Comparison of ENCODE assay signal across 22 mouse cellular contexts in genomic region chr2:128715979-128716378, GRCm38 (mm10). TPM values are rescaled to one million over a fixed set of nuclear protein-coding genes. Genes with fewer than 3 reads are reported as not detected.
DNase-seq lines count a peak whose midpoint lies in the region; ATAC-seq lines count a peak whose summit lies in the region.
"Had no signal": no experiment of that assay in that cellular context is flagged by ENCODE, and none has a peak within 500 bp of the region (broad histone marks: within the 10 kb centered on the region; RNA-seq: fewer than 3 reads in every experiment).

No protein-coding gene starts in this region.

- no peak overlapping the region for H3K4me3 ChIP-seq in intestine, embryonic 15.5 days (replicated peaks)
- no peak overlapping the region for H3K4me3 ChIP-seq in kidney, embryonic 15.5 days (replicated peaks)
- H3K4me3 ChIP-seq in limb, embryonic 13.5 days = no peak overlapping the region
- H3K4me3 ChIP-seq: embryonic facial prominence, embryonic 13.5 days; midbrain, embryonic 12.5 days; neural tube, embryonic 13.5 days had no signal

- H3K4me2 ChIP-seq in intestine, embryonic 15.5 days (replicated peaks) = no peak overlapping the region
- H3K4me2 ChIP-seq in kidney, embryonic 15.5 days = no peak overlapping the region
- H3K4me2 ChIP-seq in limb, embryonic 13.5 days (replicated peaks) = no peak overlapping the region
- H3K4me2 ChIP-seq: embryonic facial prominence, embryonic 13.5 days; midbrain, embryonic 12.5 days; neural tube, embryonic 13.5 days had no signal

- H3K9ac ChIP-seq in intestine, embryonic 15.5 days = no peak overlapping the region
- H3K9ac ChIP-seq in kidney, embryonic 15.5 days = no peak overlapping the region
- H3K9ac ChIP-seq in limb, embryonic 13.5 days = no peak overlapping the region
- H3K9ac ChIP-seq: embryonic facial prominence, embryonic 13.5 days; liver, embryonic 14.5 days; midbrain, embryonic 12.5 days; neural tube, embryonic 13.5 days had no signal

- no peak for ATAC-seq in intestine, embryonic 15.5 days
- ATAC-seq in kidney, embryonic 15.5 days (replicated peaks; ENCODE audit: low FRiP score) = no peak
- ATAC-seq in limb, embryonic 13.5 days (ENCODE audit: low FRiP score, low read depth) = no peak
- ATAC-seq in frontal cortex, adult (ENCODE audit: low TSS enrichment) = no peak
- ATAC-seq: forebrain, embryonic 14.5 days had no signal

- H3K27me3 ChIP-seq in intestine, embryonic 15.5 days (replicated peaks) = no peaks in the 10 kb centered on the region
- H3K27me3 ChIP-seq in kidney, embryonic 15.5 days = no peaks in the 10 kb centered on the region
- no peaks in the 10 kb centered on the region for H3K27me3 ChIP-seq in limb, embryonic 13.5 days
- H3K27me3 ChIP-seq: embryonic facial prominence, embryonic 13.5 days; midbrain, embryonic 12.5 days; neural tube, embryonic 13.5 days had no signal

- H3K36me3 ChIP-seq in intestine, embryonic 15.5 days = no peaks in the 10 kb centered on the region
- H3K36me3 ChIP-seq in kidney, embryonic 15.5 days = 0 out of 2 replicates have a peak, but pooled peaks cover 4% of the 10 kb centered on the region
- H3K36me3 ChIP-seq in limb, embryonic 13.5 days = peaks cover 13% of the 10 kb centered on the region
- H3K36me3 ChIP-seq: G1E; midbrain, embryonic 12.5 days; neural tube, embryonic 13.5 days had no signal

- H3K27ac ChIP-seq in intestine, embryonic 15.5 days = peak overlapping the region; percentile 23; the same call in 1 of the 2 replicates
- peak overlapping the region; percentile 93 for H3K27ac ChIP-seq in kidney, embryonic 15.5 days
- 0 out of 2 replicates have a peak overlapping the region, but pooled peaks have one; percentile 10 for H3K27ac ChIP-seq in limb, embryonic 13.5 days
- H3K27ac ChIP-seq: liver, embryonic 14.5 days; midbrain, embryonic 12.5 days; neural tube, embryonic 13.5 days had no signal

- DNase-seq in kidney, adult 11 months = peak; percentile 63
- DNase-seq in kidney, postnatal 4 days = no peak
- DNase-seq in adrenal gland, postnatal 4 days (ENCODE audit: low spot score in 2 of 2) = no peak
- DNase-seq in urinary bladder, adult 18-20 months (ENCODE audit: low spot score in 2 of 2) = no peak
- DNase-seq: adrenal gland, postnatal 36 days; cerebellum, adult 9-10 months; gastrocnemius, postnatal 14 days; heart, adult 18-20 months; layer of hippocampus, postnatal 36 days; lung, postnatal 10 days; spleen, adult 18-20 months; thymus, postnatal 4 days had no signal

- H3K4me1 ChIP-seq in intestine, embryonic 15.5 days (replicated peaks) = peaks cover 39% of the 10 kb centered on the region
- peaks cover 53% of the 10 kb centered on the region for H3K4me1 ChIP-seq in kidney, embryonic 15.5 days
- H3K4me1 ChIP-seq in limb, embryonic 13.5 days = peaks cover 72% of the 10 kb centered on the region

- WGBS in intestine, embryonic 15.5 days = 87% methylated on average over 1 of the region's 1 CpGs
- WGBS in kidney, embryonic 15.5 days = 82% methylated on average over 1 of the region's 1 CpGs
- 91% methylated on average over 1 of the region's 1 CpGs for WGBS in limb, embryonic 13.5 days

- no peaks in the 10 kb centered on the region for H3K9me3 ChIP-seq in intestine, embryonic 15.5 days
- no peaks in the 10 kb centered on the region for H3K9me3 ChIP-seq in kidney, embryonic 15.5 days (replicated peaks)
- peaks cover 4% of the 10 kb centered on the region for H3K9me3 ChIP-seq in limb, embryonic 13.5 days
- H3K9me3 ChIP-seq: embryonic facial prominence, embryonic 13.5 days; G1E; midbrain, embryonic 12.5 days; neural tube, embryonic 13.5 days had no signal

RNA-seq across cellular contexts. Expression of gene Mertk, which starts 17.2 kb away (rescaled TPM):
- polyA plus RNA-seq in intestine, embryonic 15.5 days (2015; fragmentation: Nextera tagmentation; extraction: Ambion mirVana) = 9.4 and 10.1 TPM in 2 replicates
- polyA plus RNA-seq in kidney, embryonic 15.5 days (2015; fragmentation: Nextera tagmentation; extraction: Ambion mirVana) = 11.5 and 11.7 TPM in 2 replicates
- 13.1 and 15.6 TPM in 2 replicates for polyA plus RNA-seq in limb, embryonic 13.5 days (2015; fragmentation: Nextera tagmentation; extraction: Ambion mirVana)
- total RNA-seq in adrenal gland, postnatal 4 days (2021) = 10 to 100 TPM; 15.5 to 16.8 TPM
- polyA plus RNA-seq: G1E had no signal

RNA-seq across cellular contexts. Expression of gene Anapc1, which starts 28.8 kb away (rescaled TPM):
- 53.3 and 53.5 TPM in 2 replicates for polyA plus RNA-seq in intestine, embryonic 15.5 days (2015; fragmentation: Nextera tagmentation; extraction: Ambion mirVana)
- 63.2 and 69.6 TPM in 2 replicates for polyA plus RNA-seq in kidney, embryonic 15.5 days (2015; fragmentation: Nextera tagmentation; extraction: Ambion mirVana)
- polyA plus RNA-seq in limb, embryonic 13.5 days (2015; fragmentation: Nextera tagmentation; extraction: Ambion mirVana) = 60.8 and 73.0 TPM in 2 replicates
- 100 to 1,000 TPM in 1 of 2 experiments, 10 to 100 TPM in 1; 96.7 to 103 TPM for total RNA-seq in adrenal gland, postnatal 4 days (2021)

Comparison
In these comparisons a context has a peak if more than half of its experiments do, and no peak if none do; other contexts are left out.
1. H3K27ac ChIP-seq: peak in every context shown above with its lines; median percentile 93 in kidney, embryonic 15.5 days; 23 in intestine, embryonic 15.5 days; 10 in limb, embryonic 13.5 days.